Mouse (Mus musculus): Measurements from ENCODE around the gene Gm49396.

Gm49396 gene

DNA sequence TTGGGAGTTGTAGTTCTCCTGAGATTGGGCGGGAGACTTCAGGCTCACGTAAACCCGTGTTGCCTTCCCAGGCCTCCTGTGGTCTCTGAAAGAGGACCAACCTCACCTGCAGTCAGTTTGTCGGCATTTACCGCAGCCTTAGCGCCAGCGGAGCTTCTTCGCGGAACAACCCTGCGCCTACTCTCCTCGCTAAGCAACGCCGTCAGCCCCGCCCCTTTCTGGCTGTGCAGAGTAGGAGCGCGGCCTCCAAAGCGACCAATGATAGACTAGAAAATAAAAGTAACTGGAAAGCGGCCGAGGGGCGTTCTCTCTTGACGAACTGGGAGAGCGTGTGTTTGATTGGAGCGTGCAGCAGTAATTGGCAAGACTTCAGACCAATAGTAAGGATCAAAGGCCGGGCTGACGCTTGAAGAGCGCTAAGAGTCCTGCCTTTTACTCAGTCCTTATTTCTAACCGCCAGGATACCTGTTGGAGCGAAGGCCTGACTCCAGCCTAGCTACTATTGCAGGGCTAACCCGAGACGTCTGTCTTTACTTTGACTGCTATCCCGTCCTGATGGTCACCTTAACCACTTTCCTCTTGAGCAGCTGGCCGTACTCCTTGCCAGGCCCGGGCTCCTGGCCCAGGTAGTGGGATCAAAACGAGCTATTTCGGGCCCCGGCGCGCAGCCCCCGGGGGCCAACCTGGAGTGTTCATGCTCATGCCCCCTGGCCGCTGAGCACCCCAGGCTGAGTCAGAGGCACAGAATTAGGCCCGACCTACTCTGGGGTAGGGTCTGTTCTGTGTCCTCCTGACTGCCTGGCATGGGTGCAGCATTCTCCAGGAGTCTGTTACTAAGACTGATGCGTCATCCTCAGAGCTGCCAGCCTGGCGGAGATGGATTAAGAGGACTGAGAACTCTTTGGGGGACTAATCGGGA is 10.8 kb upstream of the Gm49396 start, which contains the start of the genes Hspb6 and Proser3:
Hspb6 (plus strand) TSS at position 77 of the 919 bp plus-strand sequence.
Proser3 (minus strand) TSS at position 198 of the 919 bp plus-strand sequence.
- peak; percentile 94 for DNase-seq (ENCODE audit: low spot score)

DNA sequence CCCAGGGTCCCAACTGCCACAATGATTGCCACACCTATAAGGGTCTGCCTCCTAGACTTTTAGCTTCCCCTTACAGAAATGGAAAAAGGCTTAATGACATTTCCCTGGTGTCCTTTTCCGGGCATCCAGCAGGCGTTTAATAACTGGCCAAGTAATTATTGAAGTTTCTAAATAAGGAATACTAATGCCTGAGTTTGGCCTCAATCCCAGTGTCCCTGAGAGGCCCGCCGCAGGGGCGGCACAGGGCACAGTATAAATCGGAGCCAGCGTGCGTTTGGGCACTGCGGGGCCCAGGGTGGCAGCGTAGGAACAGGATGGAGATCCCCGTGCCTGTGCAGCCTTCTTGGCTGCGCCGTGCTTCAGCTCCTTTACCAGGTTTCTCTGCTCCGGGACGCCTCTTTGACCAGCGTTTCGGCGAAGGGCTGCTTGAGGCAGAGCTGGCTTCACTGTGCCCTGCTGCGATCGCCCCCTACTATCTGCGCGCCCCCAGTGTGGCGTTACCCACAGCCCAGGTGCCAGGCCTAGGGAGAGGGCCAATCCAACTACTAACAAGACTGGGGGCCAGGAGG is 10.0 kb upstream of the Gm49396 start:
- peak; percentile 56 for DNase-seq (ENCODE audit: low spot score)

DNA sequence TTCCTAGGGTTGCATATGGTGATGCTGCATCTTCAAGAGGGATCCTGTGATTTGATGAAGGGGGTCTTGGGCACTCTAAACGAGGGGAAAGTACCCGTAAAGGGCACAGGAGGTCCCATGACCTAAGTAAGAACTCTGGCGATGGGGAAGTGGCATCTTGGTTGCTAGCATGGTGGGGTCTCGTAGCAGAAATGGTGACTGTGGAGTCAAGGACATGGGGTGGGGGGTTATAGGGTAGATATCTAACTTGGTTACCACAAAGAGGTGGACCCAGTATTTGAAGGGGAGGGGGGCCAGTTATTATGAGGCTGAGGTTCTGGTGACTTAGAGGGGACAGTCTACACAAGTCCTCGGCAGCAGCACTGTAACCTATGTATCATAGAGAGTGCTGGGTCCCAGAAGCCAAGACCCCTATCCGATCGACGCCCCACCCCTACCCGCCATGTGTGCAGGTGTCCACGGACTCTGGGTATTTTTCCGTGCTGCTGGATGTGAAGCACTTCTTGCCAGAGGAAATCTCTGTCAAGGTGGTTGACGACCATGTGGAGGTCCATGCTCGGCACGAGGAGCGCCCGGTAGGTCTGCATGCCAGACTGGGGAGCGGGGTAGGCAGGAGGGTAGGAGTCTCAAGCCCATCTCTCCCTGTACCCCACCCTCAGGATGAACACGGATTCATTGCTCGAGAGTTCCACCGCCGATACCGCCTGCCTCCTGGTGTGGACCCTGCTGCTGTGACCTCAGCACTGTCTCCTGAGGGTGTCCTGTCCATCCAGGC is 9.1 kb upstream of the Gm49396 start:
- DNase-seq (ENCODE audit: low spot score), result no peak

DNA sequence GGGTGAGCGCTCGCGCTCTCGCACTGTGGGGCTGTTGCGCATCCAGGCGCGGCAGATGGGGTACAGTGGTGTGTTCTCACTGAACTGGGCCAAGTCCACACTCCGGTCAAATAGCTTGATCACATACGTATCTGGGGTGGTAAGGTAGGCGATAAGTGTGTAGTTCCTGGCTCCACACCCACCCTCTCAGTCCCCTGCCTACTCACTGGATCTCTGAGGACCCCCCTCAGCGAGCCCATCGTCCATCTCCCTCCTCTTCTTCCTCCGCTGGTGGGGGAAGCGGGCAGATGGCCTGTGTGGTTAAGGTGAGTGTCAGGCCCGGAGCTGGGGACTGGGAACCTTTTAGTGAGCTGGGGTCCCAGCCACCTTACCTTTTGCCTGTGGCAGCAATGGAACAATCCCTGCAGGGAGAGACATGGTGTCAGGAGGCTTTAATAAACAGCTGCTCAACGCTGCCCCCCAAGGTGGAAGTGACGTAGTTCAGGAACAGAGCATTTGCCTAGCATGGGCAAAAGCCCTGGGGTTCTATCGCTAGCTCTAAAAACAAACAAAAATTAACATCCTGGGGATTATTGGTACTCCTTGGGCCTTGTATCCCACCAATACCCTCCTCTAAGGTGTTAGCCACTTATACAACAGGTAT is 6.1 kb upstream of the Gm49396 start:
- no peak for DNase-seq (ENCODE audit: low spot score)

DNA sequence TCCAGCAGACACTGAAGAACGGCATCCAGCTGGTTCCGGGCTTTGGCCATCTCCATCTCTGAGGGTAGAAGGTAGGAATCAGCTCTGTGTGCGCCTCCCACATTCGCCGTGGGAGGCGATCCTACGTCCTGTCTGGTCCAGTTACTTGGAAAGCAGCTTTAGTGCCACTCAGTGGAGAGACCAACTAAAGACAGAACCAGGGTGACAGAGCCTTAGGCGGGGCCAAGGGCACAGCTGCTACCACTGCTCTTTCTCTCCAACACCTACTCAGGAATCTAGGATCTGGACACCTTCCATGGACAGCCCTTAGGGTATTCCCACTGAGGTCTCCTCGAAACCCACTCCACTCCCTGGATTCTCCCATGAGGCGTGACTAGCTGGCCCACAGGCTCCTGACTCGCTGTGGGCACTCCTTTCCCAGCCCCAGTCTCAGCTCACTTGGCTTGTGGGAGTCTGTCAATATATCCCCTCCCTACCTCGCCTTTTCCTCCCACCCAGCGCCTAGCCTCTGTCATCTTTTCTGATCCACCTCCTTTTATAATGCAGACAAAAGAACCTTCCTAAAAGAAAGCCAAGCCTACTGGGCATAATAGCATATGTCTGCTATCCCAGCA is 5.1 kb upstream of the Gm49396 start:
- DNase-seq (ENCODE audit: low spot score), result no peak

DNA sequence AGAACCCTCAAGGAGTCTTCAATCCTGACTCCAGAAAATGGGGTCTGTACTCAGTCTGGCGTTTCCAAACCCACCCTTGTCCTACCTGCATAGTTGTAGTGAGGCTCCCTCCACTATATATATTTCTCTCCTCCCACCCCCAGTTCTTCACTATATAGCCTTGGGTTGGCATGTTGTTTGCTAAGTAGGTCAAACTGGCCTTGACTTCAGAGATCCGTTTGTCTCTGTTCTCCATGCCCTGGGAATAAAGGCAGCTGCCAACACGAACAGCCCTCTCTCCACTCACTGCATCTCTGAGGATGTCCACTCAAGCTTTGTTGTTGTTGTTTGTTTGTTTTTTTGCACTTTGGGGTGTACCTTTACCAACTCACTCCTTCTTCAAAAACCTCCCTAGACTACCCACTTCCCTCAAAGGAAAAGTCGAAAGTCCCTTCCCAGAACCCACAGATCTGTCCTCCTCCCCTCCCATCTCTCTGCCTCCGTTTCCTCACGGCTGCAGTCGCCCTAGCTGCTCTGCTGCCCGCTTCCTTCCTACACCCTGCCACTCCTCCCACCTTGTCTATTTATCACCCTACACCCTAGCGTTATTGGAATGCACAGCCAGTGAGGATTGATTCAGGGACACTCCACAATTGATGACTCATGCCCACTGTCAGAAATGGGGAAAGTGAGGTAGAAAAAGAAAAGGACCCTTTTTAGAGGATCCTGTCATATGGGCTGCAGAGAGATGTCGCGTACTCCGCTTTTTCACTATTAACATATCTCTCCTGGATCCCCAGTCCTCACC is 4.3 kb upstream of the Gm49396 start:
- DNase-seq (ENCODE audit: low spot score), result no peak

DNA sequence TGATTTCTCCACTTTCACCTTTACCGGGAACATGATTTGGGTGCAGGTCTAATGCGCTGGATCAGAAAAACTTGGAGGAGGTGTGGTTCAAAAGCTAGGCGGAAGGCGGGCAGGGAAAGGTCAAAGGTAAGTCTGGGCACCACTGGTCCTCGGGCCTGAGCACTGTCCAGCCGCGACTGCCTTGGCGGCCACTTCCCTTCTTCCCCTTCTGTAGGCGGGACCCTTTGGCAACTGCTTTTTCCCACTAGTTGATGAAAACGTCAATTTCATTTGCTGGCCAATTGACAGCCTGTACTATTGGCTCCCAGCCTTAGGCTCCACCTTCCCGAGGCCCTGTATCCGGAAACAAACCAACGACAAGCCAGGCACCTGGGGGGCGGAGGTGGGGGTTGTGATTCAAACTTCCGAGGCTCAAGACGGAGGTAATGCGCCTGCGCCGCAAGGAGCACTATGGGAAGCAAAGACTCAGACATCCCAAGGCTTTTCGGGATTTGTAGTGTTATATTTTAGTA is 3.6 kb upstream of the Gm49396 start, which contains the start of gene Lin37:
Lin37 (minus strand) TSS at position 396 of the 512 bp plus-strand sequence.
- DNase-seq (ENCODE audit: low spot score), result peak; percentile 93

DNA sequence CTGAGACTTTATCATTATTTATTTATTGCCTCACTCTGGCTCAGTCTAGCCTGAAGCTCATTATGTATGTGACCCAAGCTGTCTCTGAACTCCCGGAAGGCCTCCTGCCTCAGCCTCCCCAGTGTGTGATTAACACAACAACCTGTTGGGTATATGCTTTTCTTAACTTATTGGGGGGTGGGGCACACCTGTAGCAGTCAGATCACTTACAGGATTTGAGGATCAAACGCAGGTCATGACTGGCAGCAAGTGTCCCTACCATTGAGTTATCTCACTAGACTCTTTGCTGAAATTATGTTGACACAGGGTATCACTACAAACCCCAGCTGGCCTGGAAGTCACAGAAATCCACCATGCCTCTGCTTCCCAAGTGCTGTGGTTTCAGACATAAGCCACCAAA is 2.8 kb upstream of the Gm49396 start:
- DNase-seq (ENCODE audit: low spot score), result no peak

DNA sequence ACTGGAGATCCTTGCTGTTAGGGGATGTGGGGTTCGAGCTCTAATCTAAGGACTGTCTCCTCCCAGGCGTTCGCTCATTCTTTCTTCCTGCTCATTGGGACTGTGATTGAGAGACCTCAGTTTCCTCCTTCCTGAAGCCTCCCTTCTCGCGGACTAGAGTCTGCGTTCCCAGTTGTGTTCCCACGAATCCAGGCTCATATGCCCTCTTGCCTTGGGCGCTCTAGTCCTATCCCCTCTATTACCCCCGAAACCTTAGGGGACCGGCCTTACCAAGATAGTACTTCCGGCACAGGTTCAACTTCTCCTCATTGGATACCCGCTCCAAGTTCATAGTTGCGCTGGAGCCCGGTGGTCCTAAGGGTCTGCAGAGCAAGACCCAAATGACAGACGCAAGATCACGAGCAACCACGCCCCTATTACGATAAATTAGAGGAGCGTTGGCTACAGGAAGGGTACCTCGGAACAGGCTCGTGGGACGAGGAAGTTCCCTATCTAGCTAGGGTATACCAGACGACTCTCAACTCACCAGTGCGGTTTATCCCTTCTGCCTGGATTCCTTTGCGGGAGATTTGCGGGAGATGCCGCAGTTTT is 523 bp upstream of the Gm49396 start:
- no peak for DNase-seq (ENCODE audit: low spot score)

DNA sequence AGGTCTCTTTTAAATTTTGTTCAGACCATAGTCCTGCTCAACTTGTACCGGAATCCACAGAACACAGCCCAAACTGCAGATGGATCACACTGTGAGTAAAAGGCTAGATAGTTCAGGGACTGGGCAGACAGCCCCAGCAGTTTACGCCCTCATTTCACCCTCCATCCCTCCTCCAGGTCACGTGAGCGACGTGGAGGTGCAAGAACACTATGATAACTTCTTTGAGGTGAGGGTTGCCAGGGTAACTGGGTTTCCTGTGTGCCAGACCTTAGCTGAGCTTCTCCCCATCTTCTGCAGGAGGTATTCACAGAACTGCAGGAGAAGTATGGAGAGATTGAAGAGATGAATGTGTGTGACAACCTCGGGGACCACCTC is 749 bp downstream of the Gm49396 start:
- no peak for DNase-seq (ENCODE audit: low spot score)

DNA sequence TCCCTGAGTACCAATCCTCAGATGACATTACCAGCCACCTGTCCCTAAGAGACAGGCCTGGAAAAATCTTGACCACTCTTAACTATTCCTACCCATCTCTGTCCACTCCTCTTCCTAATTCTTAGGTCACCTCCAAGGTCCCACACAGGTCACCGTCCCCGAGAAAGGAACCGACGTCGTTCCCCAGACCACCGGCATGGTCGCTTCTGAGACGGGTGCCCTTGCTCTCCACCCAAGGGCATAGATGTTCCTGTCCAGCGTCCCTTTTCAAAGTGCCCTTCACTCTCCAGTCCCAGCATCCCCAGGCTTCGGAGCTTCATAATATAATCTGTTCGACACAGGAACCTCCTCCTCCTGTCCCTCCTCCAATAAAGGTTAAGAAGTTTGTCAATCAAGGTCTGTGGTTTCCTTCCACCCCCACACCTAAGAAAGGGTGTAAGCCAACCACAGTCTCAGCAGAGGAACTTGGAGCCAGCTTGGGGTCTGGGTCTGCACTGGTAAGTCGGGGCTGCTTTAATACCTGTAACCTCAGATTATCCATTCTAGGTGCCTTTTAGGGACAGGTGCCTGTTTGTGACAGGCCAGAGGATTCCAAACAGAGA is 1.9 kb downstream of the Gm49396 start, which contains the start of gene Igflr1:
Igflr1 (plus strand) TSS at position 458 of the 602 bp plus-strand sequence.
- DNase-seq (ENCODE audit: low spot score), result no peak

DNA sequence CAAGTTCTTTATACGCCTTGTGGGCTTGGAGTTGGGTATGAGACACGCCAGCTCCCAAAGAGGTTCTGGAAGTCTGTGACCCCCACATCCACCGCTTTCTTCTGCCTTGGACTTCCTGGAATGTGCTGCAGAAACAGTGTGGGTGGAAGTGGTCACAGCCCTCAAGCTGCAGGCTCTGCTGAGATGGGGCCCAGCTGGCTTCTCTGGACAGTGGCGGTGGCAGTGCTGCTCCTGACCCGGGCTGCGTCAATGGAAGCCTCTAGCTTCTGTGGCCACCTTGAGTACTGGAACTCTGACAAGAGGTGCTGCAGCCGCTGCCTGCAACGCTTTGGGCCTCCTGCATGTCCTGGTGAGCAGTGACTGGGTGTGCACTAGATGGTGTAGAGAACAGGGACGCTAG is 2.9 kb downstream of the Gm49396 start:
- DNase-seq (ENCODE audit: low spot score), result no peak

DNA sequence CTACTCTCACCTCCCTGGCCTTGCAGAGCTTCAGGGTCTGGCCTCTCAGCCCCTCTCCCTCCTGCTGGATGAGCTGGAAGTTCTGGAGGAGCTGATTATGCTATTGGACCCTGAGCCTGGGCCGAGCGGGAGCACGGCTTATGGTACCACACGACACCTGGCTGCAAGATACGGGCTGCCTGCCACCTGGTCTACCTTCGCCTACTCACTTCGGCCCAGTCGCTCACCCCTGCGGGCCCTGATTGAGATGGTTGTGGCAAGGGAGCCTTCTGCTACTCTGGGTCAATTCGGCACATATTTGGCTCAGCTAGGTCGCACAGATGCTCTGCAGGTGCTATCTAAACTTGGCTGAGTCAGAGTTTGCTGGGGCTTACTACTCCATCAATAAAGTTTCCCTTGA is 4.4 kb downstream of the Gm49396 start:
- no peak for DNase-seq (ENCODE audit: low spot score)

DNA sequence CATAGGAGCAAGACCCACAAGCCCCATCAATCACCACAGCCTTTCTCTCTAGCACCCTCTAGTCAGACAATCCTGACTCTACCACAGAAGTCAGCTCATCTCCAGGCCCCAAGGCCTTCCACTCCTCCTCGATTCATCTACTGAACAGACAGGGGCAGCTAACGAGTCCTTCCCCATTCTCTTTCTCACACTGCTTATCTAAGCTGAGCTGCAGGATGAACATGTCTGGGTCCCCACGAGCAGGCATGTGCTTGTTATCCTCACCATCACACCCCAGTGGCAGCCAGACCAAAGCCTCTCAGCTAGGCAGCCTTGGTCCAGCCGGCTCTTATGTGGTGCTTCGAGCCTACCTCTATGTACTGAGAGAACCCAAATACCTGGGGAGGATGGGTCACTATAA is 9.2 kb downstream of the Gm49396 start:
- no peak for DNase-seq (ENCODE audit: low spot score)

DNA sequence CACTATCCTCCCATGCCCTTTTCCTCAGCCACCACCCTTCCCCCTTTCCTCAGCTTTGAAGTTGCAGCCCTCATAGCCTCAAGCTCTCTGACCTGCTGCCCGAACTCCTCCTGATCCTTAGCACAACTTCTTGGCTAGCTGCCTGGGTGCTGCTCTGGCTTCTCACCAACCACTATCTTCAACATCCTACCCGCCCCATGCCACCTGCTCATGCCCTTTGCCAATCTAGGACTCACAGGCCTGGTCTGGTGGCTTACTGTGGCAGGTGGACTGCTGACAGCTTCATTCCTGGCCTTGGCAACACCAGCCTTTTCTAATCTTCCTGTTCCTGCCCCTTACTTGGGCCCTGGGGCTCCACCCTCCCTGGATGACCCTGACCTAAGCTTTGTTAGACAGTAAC is 9.8 kb downstream of the Gm49396 start:
- DNase-seq (ENCODE audit: low spot score), result peak; percentile 49

DNA sequence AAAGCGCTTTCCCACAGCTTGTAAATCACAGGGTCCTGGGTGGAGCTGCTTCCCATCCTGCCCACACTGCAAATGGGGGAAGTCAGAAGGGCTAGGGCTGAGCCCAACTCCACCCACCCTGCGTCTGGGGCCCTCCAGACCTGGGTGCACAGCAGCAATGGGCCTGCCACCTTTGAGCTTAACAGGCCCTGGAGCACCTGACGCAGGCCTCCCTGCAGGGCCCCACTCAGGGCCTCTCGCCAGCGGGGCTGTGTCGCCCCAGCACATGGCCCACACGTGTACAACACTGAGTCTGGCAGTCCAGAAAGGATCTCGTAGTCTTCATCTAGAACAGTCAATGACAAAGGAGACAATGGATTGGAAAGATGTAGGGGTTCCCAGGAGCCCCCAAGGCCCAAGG is 16.8 kb downstream of the Gm49396 start:
- DNase-seq (ENCODE audit: low spot score), result no peak

DNA sequence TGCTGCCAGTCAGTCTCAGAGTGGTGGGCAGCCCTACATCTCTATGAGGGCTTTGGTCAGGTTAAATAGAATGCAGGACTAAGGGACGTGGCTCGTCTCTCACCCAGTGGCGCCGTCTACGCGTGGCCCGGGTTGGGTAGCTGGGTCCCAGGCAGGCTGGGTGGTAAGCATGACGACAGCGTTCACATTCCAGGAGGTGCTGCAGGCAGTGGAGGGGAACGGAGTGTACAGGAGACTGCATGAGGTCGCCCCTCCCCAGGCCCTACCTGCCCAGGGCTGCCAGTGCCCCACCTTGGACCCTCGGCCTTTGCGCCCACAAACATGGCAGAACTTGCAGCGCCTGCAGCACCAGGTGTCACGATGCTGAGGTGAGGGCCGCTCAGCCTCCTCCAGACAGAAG is 18.4 kb downstream of the Gm49396 start:
- no peak for DNase-seq (ENCODE audit: low spot score)

DNA sequence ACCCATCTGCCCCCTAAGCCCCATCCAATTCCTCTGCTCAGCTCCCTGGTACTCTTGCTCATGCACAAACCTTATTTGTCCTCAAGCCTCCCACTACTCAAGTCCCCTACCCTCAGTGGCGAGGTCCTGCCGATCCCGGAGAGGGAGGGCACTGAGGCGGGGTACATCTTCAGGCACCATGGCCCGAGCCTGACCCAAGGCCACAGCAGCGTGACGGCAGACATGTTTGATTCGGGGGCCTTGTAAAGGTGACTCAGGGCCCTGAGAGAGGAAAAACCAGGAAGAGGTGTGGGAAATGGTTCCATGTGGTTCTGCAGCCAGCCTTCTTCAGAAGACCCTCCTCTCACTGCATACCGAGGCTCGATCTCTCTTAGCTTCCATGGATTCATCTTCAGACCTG is 21.2 kb downstream of the Gm49396 start:
- no peak for DNase-seq (ENCODE audit: low spot score)

DNA sequence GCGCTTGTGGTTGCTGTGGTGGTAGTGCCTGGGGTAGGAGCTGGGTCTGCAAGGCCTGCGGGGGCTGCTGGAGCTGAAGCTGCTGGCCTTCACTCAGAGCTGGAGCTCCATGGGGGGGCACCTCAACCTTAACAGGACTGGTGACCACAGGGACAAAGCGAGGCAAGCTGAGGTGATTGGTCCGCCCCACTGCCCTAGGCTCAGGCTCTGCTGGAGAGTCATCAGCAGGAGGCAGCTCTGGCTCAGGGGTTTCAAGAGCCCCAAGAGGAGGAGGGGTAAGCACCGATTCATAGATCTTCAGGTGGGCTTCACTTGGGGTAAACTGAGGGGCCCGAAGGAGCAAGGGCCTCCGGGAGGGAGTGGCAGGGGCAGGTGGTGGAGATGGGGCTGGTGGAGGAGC is 22.0 kb downstream of the Gm49396 start:
- no peak for DNase-seq (ENCODE audit: low spot score)
